Mouse (Mus musculus) neural tube, embryonic 10.5 days (tissue): Measurements from ENCODE around the gene Kctd19.

ENCODE experiments used
- DNase-seq: peaks from one replicate; pipeline ENCODE4 v3.0.0-alpha.2; 2017; ENCODE audit warnings: low spot score; ENCODE audit errors: extremely low spot score

The Kctd19 gene

GRCm38 (mm10) chr8:105422006-105422405 lies 8.7 kb upstream of the Kctd19 start:
- no peak for DNase-seq

GRCm38 (mm10) chr8:105419800-105420199 lies 6.5 kb upstream of the Kctd19 start:
- no peak for DNase-seq

GRCm38 (mm10) chr8:105418992-105419391 lies 5.7 kb upstream of the Kctd19 start:
- no peak for DNase-seq

DNA sequence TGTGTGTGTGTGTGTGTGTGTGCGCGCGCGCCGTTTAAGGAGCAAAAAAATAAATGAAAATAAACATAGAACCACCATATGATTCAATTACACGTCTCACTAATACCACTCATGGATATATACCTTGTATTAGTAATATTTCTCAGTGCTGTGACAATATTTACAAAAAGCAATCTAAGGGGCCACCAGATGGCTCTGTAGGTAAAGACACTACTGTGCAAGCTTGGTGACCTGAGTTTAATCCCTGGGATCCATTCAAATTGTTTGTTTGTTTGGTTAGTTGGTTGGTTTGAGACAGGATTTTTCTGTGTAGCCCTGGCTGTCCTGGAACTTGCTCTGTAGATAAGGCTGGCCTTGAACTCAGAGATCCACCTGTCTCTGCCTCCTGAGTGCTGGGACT lies 3.4 kb downstream of the Kctd19 start:
- no peak for DNase-seq

- no peak for DNase-seq
Observed at GRCm38 (mm10) chr8:105408331-105408730, 5.0 kb downstream of the Kctd19 start.

DNA sequence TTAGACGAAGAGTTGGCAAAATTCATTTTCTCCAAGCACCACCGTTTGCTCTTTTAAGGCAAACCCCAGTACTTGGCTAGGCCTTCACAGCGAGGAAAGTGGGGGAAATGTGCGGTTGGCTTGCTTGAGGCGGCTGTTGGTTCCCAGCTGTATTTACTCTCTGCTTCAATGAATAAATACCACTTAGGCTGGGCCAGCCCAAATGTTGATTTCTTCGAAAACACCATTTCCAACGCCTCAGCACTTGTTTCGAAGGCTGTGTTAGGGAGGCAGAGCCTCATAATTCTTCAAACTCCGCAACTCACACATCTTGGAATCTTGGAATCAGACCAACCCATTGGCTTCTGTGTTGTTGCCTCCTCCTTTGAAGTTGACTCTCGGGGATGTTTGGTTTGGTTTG lies 6.9 kb downstream of the Kctd19 start:
- no peak for DNase-seq

DNA sequence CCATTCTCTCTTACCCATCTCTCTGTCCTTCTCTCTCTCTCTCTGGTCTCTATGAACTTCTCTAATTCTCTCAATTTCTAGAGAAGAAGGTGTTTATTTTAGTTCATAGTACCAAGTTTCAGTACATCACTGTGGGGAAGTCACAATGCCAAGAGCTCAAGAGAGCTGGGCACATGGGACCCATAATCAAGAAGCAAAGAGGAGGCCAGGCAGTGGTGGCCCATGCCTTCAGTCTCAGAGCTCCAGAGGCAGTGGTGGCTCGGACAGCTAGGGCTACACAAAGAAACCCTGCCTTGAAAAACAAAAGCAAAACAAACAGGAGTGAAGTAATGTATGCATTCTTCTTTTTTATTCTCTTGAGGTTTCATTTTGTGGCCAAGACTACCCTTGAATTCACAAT lies 8.8 kb downstream of the Kctd19 start:
- no peak for DNase-seq

GRCm38 (mm10) chr8:105403467-105403866 lies 9.8 kb downstream of the Kctd19 start:
- no peak for DNase-seq

DNA sequence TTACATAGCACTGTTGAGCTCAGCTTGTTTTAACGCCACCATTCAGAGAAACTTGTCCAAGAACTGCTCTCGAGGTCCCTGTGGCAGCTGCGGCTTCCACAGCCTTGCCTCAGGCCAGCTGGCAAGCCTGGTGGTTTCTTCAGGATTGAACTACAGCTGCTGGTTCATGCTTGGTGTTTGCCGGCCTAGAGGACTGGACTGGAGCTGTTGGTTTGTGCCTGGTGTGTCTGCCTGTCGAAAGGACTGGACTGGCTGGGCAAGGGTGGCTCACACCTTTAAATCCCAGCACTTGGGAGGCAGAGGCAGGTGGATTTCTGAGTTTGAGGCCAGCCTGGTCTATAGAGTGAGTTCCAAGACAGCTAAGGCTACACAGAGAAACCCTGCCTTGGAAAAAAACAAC lies 13.3 kb downstream of the Kctd19 start:
- DNase-seq: no peak

DNA sequence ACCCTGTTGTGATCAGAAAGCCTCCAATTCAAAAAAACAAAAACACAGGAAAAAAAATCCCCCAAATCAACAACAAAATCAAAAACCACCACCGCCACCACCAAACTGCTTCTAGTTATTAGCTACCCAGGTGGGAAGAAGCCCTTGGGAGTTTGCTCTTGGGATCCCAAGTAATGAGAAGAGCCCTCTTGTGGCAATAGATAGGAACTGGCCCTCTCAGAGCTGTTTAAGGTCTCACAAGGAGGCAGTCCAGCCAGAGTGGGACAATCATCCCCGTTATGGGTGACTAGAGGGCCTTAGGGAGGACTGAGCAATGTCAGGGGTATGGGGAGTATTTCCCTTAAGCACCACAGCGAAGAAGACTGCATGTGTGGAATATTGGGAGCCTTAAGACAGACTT lies 15.6 kb downstream of the Kctd19 start:
- no peak for DNase-seq

GRCm38 (mm10) chr8:105393915-105394314 lies 19.4 kb downstream of the Kctd19 start:
- no peak for DNase-seq

DNA sequence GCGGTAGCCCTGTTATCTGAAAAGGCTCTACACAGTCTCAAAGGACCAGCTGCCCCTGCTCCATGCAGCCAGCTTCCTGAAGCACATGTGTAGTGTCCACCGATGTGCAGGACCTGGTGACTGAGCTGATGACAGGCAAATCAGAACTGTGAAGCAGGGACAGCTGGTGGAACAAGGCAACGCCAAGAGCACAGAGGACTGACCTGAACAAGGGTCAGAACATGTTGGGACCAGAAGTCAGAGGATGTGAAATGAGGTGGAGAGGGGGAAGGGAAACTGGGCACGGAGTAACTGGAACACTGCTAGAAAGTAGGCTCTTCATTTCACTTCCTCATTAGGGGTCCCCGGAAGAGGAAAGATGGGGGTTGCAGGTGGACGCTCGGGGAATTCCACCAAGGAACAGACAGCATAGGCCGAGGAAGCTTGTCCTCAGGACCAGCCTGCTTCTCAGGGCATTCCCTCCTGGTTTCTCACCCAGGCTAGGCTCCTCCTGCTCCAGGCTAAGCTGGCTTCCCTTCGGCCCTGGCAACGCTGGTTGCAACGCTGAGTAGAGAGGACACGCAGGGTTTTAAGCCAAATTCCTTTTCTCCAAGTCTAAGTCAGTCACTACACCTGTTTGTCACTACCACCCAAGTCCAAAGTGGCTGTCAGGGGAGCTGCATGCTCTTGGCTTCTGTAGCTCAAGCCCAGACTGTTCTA lies 20.1 kb downstream of the Kctd19 start:
- no peak for DNase-seq

DNA sequence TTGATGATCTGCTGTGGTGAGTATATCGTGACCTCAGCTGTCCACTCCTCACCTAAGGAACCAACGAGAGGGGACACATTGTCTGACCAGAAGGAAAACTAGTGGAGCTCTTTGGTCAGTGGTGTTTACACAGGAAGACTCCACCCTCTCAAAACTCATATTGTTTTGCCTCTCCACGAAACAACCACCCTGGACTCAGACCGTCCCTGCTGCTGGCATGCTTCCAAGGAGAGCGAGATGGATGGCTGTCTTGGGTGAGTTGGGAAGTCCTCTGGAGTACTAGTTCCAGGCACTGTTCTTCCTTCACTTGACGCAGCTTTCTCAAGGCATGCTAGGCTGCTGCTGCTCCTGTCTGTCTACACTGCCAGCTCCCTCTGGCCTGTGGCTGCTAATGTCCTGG lies 24.2 kb downstream of the Kctd19 start:
- no peak for DNase-seq

DNA sequence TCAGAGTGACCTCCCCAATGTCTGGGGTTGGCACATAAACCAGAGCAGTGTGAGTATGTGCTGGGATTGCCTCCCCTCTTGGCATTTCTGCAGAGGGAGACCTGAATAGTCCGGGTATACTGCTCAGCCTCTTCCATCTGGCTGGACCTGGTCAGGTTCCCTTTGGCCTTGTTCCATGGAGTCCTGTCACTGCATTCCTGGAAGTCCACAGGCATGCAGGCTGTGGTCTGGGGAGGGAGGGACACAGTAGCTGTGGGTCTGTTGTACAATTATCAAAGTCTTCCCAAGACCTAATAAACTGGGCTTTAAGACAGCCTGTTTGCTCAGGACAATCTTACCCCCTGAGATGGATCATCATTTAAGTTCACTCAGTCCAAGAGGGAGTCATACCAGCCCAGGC lies 26.2 kb downstream of the Kctd19 start:
- no peak for DNase-seq

DNA sequence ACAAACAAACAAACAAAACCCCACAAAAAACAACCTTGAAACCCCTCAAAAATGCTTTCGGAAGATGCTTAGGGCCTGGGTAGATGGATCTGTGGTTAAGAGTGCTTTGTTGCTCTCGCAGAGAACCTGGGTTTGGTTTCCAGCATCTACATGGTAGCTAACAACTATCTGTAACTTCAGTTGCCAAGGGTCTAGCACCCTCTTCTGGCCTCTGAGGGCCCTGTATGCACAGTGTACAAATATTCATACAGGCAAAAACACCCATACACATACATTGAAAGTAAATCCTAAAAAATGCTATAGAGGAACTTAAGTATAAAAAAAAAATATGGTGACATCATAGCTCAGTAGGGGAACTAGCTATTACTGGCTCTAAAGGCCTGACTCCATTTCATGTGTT lies 29.2 kb downstream of the Kctd19 start:
- no peak for DNase-seq

GRCm38 (mm10) chr8:105380308-105380707 lies 33.0 kb downstream of the Kctd19 start:
- DNase-seq: no peak

- DNase-seq: no peak
Observed at GRCm38 (mm10) chr8:105378673-105379072, 34.6 kb downstream of the Kctd19 start.

DNA sequence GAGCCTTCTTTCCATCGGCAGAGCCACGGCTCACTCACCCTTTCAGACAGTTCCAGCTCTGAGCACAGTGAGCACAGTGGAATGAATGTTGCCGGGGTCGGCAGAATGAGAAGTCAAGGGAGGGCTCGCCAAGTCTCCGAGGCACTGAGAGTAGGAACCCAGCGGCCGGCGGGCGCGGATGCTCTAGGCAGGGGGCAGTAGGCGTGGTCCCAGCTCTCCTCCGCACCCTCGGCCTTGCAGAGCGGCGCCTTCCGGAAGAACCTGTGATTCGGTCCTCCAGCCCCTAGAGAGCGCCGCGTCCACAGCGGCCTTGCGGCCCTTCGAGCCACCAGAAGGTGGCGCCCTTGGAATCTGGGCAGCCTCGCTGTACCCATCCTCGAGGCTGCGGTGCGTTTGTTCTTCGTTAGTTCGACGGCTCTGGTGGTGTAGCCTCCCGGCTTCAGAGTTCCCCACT lies 38.8 kb downstream of the Kctd19 start:
- DNase-seq: peak; percentile 49

- no peak for DNase-seq
Observed at GRCm38 (mm10) chr8:105373032-105373431, 40.3 kb downstream of the Kctd19 start, which contains the start of gene Plekhg4. Gene Plekhg4, plus strand, starts transcription at chr8:105373274.

DNA sequence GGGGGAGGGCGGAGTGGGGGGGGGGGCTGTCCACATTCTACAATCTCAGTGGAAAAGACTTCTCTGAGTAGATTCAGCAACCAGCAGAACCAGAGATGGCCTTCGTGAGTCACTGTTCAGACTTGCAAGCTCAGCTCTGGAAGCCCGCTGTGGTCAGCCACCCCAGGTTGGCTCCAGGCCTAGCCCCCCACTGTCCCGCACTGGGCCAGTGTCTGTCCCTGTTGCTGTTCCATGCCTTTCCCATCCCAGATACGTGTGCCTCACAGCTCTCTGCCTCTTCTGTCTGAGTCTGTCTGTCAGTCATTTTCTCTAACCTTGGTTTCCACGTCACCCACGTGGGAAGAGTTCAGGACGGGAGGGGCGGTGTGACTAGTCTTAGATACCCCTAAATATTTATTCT lies 40.8 kb downstream of the Kctd19 start:
- DNase-seq: no peak

GRCm38 (mm10) chr8:105367107-105367506 lies 46.2 kb downstream of the Kctd19 start:
- no peak for DNase-seq

- no peak for DNase-seq
Observed at GRCm38 (mm10) chr8:105361751-105362702, 51.3 kb downstream of the Kctd19 start.
